Mouse (Mus musculus) spleen, postnatal 36 days (tissue): ENCODE results near the gene P2rx3.

Source experiments
- DNase-seq, 2 experiments: peaks; one replicate each; pipeline ENCODE4 v3.0.0; 2022; ENCODE audit warnings: low spot score in 2 of 2, mixed read lengths in 1 of 2

P2rx3 gene

DNA sequence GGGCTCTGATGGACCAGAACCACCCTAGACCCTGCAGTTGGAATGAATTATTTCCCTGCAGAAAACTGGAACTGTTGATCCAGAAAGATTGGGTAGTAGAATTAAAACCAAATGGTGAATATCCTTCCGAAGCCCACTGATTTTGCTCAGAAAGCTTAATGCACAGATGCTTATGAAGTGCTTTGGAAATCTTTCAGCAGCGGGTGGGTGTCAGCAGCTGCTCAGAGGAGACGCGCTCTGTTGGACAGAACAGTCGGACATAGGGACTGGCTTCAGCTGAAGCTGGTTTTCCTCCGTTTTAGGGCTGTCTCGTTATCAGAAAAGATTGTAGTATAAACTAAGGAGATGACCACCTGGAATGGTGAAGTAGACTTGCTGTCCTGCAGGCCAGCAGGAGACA lies 6.4 kb upstream of the P2rx3 start:
- peak; percentile 43 for DNase-seq

- no peak for DNase-seq
Observed at GRCm38 (mm10) chr2:85038336-85038735, 1.1 kb upstream of the P2rx3 start.

- DNase-seq, result no peak
Observed at GRCm38 (mm10) chr2:85036507-85037046, 685 bp downstream of the P2rx3 start.

GRCm38 (mm10) chr2:85034169-85034568 lies 3.1 kb downstream of the P2rx3 start:
- no peak for DNase-seq

DNA sequence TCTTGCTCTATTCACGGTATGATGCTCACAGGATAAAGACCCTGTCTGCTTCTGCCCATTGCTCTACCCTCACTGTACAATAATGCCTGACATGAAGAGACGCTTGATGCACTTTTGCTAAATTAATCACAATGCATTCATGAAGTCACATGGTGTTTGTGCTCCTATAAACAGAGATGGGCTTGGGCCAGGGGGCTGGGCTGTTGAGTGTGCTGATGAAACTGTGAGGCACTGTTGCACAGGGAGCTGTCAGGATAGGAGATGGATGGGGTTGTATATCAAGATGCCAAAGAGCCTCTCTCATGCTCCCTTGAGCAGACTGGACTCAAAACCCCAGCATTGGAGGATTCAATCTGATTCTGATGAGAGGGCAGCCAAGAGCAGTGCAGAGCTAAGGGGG lies 4.1 kb downstream of the P2rx3 start:
- no peak for DNase-seq

DNA sequence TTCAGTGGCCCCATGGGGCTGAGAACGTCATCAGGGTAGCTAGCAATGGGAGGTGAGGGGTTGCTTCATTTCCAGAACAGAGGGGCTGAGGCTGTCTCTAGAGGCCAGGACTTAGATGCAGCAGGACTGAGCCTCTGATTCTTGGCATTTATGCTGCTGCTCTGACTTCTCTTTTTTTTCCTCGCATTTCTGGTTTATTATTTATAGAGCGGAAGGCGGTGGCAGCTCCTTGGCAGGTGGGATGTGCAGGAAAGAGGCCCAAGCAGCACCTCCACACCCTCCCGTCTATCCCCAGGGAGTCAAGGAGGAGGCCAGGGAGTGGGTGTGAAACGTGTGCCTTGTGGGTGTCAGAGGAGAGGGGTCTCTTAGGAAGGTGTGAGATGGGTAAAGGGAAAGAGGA lies 6.3 kb downstream of the P2rx3 start:
- DNase-seq, result no peak

GRCm38 (mm10) chr2:85029897-85030296 lies 7.4 kb downstream of the P2rx3 start:
- no peak for DNase-seq

DNA sequence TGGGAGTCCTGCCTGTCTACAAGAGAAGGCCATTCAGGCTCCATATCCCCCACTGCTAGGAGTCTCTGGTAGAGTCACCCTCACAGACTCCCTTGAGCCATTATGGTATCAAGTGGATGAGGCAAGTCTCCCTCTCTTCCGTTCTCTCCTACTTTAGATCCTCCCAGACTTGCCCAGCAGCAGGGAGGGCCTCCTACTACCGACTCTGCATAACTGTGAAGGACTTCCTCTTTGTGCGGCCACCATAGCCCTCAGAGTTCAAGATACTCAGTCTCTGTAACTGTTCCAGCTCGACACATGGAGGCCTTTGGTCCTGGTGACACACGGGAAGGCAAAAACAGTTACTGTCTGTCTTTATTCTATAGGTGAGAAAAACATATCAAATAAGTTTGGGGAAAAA lies 10.0 kb downstream of the P2rx3 start:
- peak; percentile 44 to 55 for DNase-seq

DNA sequence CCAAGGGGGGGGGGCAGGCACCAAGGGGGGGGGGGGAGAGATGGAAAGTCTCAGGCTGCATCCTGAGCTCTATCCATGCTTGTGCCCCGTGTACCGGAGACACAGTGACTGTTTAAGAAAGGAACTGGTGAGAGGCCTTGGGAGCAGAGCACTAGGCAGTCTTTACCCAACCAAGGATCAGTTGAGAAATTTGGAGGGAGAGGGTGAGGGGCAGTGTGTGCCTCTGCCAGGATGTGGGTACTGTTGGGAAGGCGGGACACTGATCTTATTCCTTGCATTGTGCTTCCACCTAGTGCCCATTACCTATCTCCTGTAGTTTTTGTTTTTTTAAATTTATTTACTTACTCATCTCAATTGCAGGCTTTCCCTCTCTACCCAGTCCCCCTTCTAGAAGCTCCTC lies 11.1 kb downstream of the P2rx3 start:
- no peak for DNase-seq

- DNase-seq, result no peak
Observed at GRCm38 (mm10) chr2:85022043-85022442, 15.2 kb downstream of the P2rx3 start.

DNA sequence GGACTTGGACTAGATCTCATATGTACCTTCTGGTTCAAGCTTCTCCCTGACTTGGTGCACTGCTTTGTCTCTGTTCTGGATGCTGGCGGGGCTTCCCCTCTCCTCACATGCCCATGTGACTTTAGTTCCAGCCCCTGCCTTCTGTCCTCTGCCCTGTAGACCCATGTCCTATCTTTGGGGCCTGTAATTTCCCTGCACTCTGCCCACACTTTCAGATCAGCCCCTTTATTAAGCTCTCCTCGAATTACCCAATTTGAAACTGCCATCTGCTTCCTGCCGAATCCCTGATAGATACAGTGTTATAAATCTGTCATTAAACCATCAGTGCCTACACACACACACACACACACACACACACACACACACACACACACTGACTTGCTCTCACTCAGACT lies 22.7 kb downstream of the P2rx3 start:
- DNase-seq, result no peak

- DNase-seq, result no peak
Observed at GRCm38 (mm10) chr2:85013826-85014587, 23.3 kb downstream of the P2rx3 start.

DNA sequence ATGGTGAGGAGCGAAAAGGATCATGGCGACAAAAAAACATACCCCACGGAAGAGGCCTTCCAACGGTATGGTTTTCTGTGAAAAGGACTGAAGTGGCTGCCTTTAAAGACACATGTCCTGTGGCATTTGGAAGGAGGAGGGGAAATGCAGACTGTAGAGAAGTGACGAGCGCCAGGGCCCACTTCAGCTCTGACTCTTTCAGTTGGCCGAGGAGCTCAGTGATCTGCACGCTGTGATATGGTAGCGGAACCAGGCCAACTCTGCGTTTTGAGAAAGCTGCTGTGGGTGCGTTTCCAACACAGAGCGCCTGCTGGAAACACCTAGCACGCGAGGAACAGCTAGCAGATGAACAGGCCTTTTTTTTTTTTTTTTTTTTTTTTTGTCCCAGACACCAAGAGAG lies 24.6 kb downstream of the P2rx3 start:
- DNase-seq, result peak in 1 of 2 experiments; percentile 22

GRCm38 (mm10) chr2:85011906-85012604 lies 25.2 kb downstream of the P2rx3 start:
- peak; percentile 39 to 74 for DNase-seq

GRCm38 (mm10) chr2:85009212-85009611 lies 28.1 kb downstream of the P2rx3 start:
- DNase-seq, result no peak

DNA sequence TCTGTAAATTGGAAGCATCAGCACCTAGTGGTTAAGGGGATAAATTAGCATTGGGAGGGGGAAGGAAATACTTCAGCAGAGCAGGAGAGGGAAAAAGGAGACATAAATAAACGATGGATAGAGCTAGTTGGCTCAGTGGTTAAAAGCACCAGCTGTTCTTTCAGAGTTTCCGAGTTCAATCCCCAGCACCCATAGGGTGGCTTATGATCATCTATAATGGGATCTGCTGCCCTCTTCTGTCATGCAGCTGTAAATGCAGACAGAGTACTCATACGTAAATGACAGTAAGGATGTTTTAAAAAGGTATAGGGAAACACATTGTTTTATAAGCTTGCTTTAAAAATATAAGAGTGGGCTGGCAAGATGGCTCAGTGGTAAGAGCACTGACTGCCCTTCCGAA lies 29.5 kb downstream of the P2rx3 start:
- peak; percentile 40 to 56 for DNase-seq

- no peak for DNase-seq
Observed at GRCm38 (mm10) chr2:85006600-85006999, 30.7 kb downstream of the P2rx3 start.

DNA sequence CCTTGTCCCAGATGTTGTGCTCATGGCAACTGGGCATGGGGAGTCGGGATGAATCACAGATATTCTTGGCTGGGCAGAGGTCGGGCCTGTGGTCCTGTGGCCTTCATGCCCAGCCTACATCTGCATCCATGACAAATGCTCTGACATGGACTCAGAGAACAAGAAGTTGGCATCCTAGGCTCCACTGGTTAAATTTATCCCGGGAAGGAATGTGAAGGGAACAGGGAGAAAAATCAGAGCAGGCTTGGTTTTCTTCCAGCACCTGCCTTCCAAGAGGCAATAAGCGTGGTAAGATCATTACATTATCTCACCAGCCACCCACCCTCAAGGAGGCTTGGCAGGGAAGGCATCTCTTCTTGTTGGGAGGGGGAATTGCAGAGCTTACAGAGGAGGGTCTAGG lies 32.9 kb downstream of the P2rx3 start:
- no peak for DNase-seq

DNA sequence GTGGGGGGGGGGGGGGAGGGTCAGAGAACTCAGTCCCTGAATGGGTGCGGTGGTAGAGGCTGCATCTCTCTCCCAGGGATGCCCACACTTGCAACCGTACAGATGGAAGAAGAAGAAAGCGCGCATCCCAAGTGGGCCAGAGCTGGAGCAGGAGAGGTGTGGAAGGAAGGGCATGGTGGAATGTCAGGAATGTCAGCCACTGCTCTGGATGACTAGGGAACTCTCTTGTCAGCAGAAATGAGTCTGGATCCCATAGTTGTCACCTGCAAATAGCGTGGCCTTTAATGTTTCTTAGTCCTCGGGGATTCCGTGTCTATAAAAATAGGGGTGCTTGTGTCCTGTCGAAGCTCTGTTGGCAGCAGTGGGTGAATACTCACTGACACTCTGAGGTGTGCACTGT lies 34.7 kb downstream of the P2rx3 start:
- DNase-seq, result no peak

DNA sequence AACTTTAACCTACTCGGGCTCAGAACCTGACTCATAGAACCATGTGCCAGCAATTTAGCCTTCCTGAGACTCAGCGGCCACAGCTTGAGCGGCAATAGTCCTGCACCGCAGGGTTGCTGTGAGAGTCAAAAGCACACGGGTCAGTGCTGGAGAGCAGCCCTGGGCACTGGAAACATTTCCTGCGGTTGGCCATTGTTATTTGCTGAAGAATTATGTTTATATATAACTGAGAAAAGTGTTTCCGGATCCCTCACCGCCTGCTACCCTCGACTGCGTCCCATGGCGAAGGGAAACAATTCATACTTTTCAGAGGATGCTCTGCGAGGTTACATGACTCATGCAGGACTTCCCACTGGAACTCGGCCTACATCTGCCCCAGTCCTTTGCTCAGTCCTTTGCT lies 35.8 kb downstream of the P2rx3 start:
- DNase-seq, result no peak

DNA sequence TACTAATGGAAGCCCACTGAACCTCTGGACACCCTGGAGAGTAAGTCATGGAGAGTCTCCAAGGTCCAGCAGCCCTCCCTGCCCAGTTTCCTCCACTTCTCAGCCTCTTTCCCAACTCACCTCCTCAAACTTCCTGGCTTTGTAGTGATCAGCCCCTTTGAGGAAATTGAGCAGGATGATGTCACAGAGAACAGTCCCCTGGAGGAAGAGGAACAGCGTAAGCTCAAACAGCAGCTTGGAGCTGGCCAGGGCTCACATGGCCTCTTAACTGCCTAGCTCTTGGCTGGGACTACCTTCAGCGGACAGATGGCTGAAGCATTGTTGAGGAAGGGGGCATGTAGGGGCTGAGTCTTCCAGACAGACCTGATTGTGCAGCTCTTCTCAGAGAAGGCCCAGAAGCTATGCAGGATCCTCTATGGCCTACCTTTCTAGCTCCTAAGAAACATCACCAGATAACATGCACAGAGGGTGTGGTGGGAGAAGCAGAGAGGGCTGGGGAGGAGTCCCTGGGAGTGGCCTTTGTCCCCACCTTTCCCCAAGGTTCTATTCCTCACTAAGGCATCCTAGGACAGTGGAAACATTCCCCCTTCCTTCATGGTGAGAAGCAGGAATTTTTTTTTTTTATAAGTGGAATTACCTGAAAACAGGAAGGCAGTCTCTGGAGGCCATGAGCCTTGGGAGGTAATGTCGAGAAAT lies 37.6 kb downstream of the P2rx3 start:
- DNase-seq, result no peak

DNA sequence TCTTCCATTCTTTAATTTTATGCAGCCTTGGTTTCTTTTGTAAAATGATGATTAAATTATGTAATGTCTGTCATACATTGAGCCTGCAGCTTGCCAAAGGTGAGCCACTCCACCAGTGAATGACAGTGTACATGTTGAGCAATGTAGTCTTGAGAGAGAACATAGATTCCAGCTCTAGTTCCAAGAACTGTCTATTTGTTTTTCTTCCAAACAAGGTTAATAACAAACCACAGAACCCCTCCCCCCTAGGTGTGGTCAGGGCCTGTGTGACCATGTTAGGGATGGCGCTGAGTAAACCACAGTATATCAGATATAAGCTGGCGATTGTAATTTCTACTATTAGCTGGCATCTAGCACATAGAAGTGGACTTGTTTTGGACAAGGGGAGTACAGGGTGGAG lies 40.9 kb downstream of the P2rx3 start:
- no peak for DNase-seq

DNA sequence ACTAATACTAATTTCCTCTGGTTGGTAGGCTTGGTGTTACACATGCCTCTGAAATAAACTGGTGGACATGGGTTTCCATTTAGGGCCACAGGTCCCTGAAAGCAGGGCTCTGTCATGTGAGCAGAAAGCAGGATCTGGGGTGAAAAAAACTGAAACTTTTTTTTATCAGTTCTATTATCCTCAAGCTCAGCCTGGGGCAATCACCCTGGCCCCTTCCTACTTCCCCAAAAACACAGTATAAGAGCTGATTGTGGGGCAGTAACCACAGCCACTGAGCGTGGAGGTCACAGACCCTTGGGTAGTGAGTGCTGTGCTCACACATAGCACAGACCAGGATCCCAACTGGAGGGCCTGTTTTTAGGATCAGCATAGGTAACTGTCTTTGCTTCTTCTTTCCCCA lies 49.3 kb downstream of the P2rx3 start, which contains the start of gene Prg3:
Prg3 (plus strand) TSS at position 286 of the 400 bp plus-strand sequence.
- DNase-seq, result peak; percentile 22 to 35
